Mouse (Mus musculus): ENCODE measurements around the gene Cnpy1. TPM values are rescaled to one million over a fixed set of nuclear protein-coding genes. Genes with fewer than 3 reads are reported as not detected.

Cnpy1 gene
- total and polyA plus RNA-seq, 2 experiments, result under 0.01 TPM; not detected in 1

DNA sequence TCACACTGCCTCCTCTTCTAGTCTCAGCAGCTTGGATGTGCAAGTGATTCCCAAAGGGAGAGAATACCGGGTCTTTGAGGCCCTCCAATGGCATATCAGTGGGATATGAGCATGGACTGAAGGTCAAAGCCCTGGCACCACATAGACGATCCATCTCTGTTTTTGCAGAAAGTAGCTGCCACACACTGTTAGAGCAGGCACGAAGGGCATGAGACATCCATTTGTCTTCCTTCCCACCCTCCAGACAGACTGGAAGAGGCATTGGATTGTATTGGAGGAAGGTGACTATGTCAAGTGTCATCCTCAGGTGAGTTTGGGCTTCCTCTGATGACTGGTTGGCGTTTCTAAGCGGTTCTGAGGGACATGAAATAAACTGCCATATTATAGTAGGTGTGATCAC is 67.3 kb downstream of the Cnpy1 start:
- Histone ChIP-seq H3K4me3 (ENCODE audit: insufficient read depth, low read depth, low read length) (no peak overlapping the region), H3K4me1 (ENCODE audit: control insufficient read depth, insufficient read depth, low read length) (no peaks in the 10 kb centered on the region), H3K79me2 (ENCODE audit: control insufficient read depth, insufficient read depth, low read length) (no peaks in the 10 kb centered on the region), H3K27me3 (ENCODE audit: control insufficient read depth, insufficient read depth, low read length) (peaks cover 15% of the 10 kb centered on the region), H3K27ac (replicated peaks; ENCODE audit: insufficient read depth, low read depth, low read length) (no peak overlapping the region), H3K9ac (ENCODE audit: low read depth, low read length) (no peak overlapping the region), H3K36me3 (ENCODE audit: control insufficient read depth, insufficient read depth, low read length) (no peaks in the 10 kb centered on the region)
- WGBS, result 32% methylated on average over 5 of the region's 5 CpGs
- DNase-seq (ENCODE audit: extremely low read depth, low read depth, low spot score), result no peak
- no peak for TF ChIP-seq CTCF (IDR thresholded peaks at IDR 0.05; ENCODE audit: low read depth, low read length)
- TF ChIP-seq POLR2A (IDR thresholded peaks at IDR 0.05; ENCODE audit: extremely low read depth, insufficient read depth, low read length), result no peak

DNA sequence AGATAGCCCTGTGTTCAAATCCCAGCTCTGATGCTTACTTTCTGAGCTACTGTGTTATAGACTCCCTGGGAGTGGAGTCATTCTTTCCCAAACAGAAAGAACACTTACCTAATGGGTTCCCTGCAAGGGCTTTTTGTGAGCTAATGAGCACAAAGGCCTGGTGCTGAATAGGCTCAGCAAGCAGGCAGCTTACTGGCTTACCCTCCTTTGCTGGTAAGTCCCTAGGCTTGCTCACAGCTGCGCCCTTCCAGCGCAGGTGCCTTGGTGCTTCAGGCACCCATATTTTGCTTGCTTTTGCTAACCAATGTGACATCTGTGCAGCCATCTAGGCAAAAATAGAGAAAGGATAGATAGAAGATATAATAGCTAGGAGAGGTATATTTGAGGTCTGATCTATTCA is 69.0 kb downstream of the Cnpy1 start:
- H3K27me3 ChIP-seq (ENCODE audit: control insufficient read depth, insufficient read depth, low read length), result peaks cover 15% of the 10 kb centered on the region
- 5% methylated on average over 2 of the region's 2 CpGs for WGBS
- DNase-seq (ENCODE audit: extremely low read depth, low read depth, low spot score), result no peak
- H3K36me3 ChIP-seq (ENCODE audit: control insufficient read depth, insufficient read depth, low read length), result no peaks in the 10 kb centered on the region
- no peak overlapping the region for H3K9ac ChIP-seq (ENCODE audit: low read depth, low read length)
- no peaks in the 10 kb centered on the region for H3K4me1 ChIP-seq (ENCODE audit: control insufficient read depth, insufficient read depth, low read length)
- no peaks in the 10 kb centered on the region for H3K79me2 ChIP-seq (ENCODE audit: control insufficient read depth, insufficient read depth, low read length)
- no peak overlapping the region for H3K4me3 ChIP-seq (ENCODE audit: insufficient read depth, low read depth, low read length)
- TF ChIP-seq POLR2A (IDR thresholded peaks at IDR 0.05; ENCODE audit: extremely low read depth, insufficient read depth, low read length), result no peak
- TF ChIP-seq CTCF (IDR thresholded peaks at IDR 0.05; ENCODE audit: low read depth, low read length), result no peak
- H3K27ac ChIP-seq (replicated peaks; ENCODE audit: insufficient read depth, low read depth, low read length), result no peak overlapping the region

DNA sequence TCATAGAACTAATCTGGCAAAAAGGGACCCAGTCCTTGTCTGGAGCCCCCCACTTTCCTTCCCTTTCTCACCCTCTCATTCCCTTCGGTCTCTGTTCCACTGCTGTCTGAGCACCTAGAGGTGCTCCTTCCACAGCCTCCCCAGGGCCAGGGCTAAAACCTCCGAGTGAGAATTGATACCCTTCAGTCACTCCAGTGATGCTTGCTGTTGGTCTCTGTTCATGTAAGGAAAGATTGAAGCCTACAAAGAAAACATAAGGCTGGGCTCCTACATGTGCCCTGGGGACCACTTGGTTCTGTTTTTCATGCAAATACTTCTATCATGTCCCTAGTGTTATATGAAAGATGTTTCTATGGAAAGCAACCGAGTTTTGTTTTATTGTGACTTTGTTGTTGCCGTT is 69.6 kb downstream of the Cnpy1 start:
- Histone ChIP-seq H3K9ac (ENCODE audit: low read depth, low read length) (no peak overlapping the region), H3K4me3 (ENCODE audit: insufficient read depth, low read depth, low read length) (no peak overlapping the region), H3K79me2 (ENCODE audit: control insufficient read depth, insufficient read depth, low read length) (no peaks in the 10 kb centered on the region), H3K27ac (replicated peaks; ENCODE audit: insufficient read depth, low read depth, low read length) (no peak overlapping the region), H3K27me3 (ENCODE audit: control insufficient read depth, insufficient read depth, low read length) (peaks cover 16% of the 10 kb centered on the region), H3K36me3 (ENCODE audit: control insufficient read depth, insufficient read depth, low read length) (no peaks in the 10 kb centered on the region), H3K4me1 (ENCODE audit: control insufficient read depth, insufficient read depth, low read length) (no peaks in the 10 kb centered on the region)
- TF ChIP-seq POLR2A (IDR thresholded peaks at IDR 0.05; ENCODE audit: extremely low read depth, insufficient read depth, low read length) (no peak), CTCF (IDR thresholded peaks at IDR 0.05; ENCODE audit: low read depth, low read length) (no peak)
- 9% methylated on average over 4 of the region's 4 CpGs for WGBS
- DNase-seq (ENCODE audit: extremely low read depth, low read depth, low spot score), result no peak

DNA sequence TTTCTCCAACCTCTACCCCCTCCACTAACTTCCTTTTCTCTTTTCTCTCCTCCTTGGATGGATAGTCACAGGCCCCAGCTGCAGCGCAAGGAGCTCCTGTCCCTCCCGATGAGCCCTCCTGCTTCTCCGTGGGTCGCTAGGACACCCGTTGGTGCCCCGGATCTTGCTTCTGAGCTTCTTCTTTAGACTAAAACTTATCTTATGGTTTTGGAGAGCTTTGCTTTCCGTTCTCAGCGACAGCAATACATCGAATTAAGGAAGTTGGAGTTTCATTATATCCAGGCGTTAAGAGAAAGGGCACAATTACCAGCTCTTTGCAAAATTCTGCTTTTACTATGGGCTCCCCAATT is 70.1 kb downstream of the Cnpy1 start:
- Histone ChIP-seq H3K4me1 (ENCODE audit: control insufficient read depth, insufficient read depth, low read length) (no peaks in the 10 kb centered on the region), H3K27ac (replicated peaks; ENCODE audit: insufficient read depth, low read depth, low read length) (no peak overlapping the region), H3K79me2 (ENCODE audit: control insufficient read depth, insufficient read depth, low read length) (no peaks in the 10 kb centered on the region), H3K4me3 (ENCODE audit: insufficient read depth, low read depth, low read length) (no peak overlapping the region), H3K36me3 (ENCODE audit: control insufficient read depth, insufficient read depth, low read length) (no peaks in the 10 kb centered on the region), H3K27me3 (ENCODE audit: control insufficient read depth, insufficient read depth, low read length) (peaks cover 17% of the 10 kb centered on the region), H3K9ac (ENCODE audit: low read depth, low read length) (no peak overlapping the region)
- 5% methylated on average over 10 of the region's 10 CpGs for WGBS
- no peak for TF ChIP-seq CTCF (IDR thresholded peaks at IDR 0.05; ENCODE audit: low read depth, low read length)
- TF ChIP-seq POLR2A (IDR thresholded peaks at IDR 0.05; ENCODE audit: extremely low read depth, insufficient read depth, low read length), result no peak
- no peak for DNase-seq (ENCODE audit: extremely low read depth, low read depth, low spot score)

DNA sequence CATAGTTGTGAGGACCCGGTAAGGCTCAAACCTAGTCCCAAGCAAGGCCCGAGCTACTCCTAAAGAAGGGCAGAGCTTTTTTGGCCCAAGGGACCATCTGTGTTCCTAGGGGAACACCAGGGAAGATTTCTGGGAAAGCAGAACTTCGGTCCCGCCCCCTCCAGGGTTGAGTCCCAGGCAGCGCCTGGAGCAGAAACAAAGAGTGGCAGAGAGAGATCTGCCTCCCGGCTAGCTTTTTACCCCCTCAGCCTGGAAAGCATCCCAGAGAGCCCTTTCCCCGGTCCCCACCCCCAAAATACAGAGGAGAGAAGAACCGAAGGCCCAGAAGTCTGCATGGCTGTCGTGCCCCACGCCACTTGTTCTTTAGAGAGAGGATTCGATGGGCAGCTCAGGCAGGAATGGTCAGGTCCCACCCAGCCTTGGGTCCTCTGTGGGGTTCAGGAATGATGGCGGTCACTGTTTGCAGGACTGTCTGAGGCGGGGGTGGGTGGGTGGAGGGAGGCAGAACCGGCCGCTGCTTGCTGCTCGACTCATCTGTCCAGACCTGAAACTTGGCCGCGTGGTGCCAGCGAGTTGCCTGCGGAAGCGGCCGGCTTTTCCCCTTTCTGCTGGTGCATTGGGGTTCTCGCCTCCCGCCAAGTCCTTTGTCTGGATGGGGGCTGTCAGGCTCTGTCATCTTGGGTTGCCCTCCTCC is 70.6 kb downstream of the Cnpy1 start:
- Histone ChIP-seq H3K9ac (ENCODE audit: low read depth, low read length) (no peak overlapping the region), H3K79me2 (ENCODE audit: control insufficient read depth, insufficient read depth, low read length) (no peaks in the 10 kb centered on the region), H3K4me1 (ENCODE audit: control insufficient read depth, insufficient read depth, low read length) (no peaks in the 10 kb centered on the region), H3K36me3 (ENCODE audit: control insufficient read depth, insufficient read depth, low read length) (no peaks in the 10 kb centered on the region), H3K27ac (replicated peaks; ENCODE audit: insufficient read depth, low read depth, low read length) (no peak overlapping the region), H3K4me3 (ENCODE audit: insufficient read depth, low read depth, low read length) (no peak overlapping the region), H3K27me3 (ENCODE audit: control insufficient read depth, insufficient read depth, low read length) (peaks cover 20% of the 10 kb centered on the region)
- DNase-seq (ENCODE audit: extremely low read depth, low read depth, low spot score), result no peak
- TF ChIP-seq POLR2A (IDR thresholded peaks at IDR 0.05; ENCODE audit: extremely low read depth, insufficient read depth, low read length) (no peak), CTCF (IDR thresholded peaks at IDR 0.05; ENCODE audit: low read depth, low read length) (no peak)
- WGBS, result 6% methylated on average over 24 of the region's 24 CpGs

DNA sequence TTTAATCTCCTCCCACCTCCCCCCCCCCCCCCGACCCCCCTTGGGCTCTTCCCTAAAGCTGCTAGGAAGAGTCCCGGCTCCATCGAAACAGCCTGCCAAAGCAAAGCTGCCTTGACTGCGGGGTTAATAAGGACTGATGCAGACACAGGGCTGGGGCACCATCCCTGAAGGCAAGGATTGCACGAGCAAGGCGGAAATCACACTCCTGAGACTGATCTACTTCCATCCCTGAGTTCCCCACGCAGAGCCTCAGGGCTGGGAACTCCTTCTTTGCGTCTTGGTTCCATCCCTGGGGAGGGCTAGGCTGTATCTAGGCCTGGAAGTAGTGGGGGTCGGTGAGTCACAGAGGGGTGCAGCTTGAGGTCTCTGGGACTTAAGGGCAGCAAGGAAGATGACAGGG is 71.5 kb downstream of the Cnpy1 start:
- Histone ChIP-seq H3K4me1 (ENCODE audit: control insufficient read depth, insufficient read depth, low read length) (no peaks in the 10 kb centered on the region), H3K27me3 (ENCODE audit: control insufficient read depth, insufficient read depth, low read length) (peaks cover 24% of the 10 kb centered on the region), H3K9ac (ENCODE audit: low read depth, low read length) (no peak overlapping the region), H3K36me3 (ENCODE audit: control insufficient read depth, insufficient read depth, low read length) (no peaks in the 10 kb centered on the region), H3K4me3 (ENCODE audit: insufficient read depth, low read depth, low read length) (no peak overlapping the region), H3K79me2 (ENCODE audit: control insufficient read depth, insufficient read depth, low read length) (no peaks in the 10 kb centered on the region), H3K27ac (replicated peaks; ENCODE audit: insufficient read depth, low read depth, low read length) (no peak overlapping the region)
- no peak for DNase-seq (ENCODE audit: extremely low read depth, low read depth, low spot score)
- no peak for TF ChIP-seq CTCF (IDR thresholded peaks at IDR 0.05; ENCODE audit: low read depth, low read length)
- 7% methylated on average over 9 of the region's 9 CpGs for WGBS
